Mouse (Mus musculus) limb, embryonic 14.5 days (tissue): Measurements from ENCODE around the gene Tmem132c. TPM values are rescaled to one million over a fixed set of nuclear protein-coding genes. Genes with fewer than 3 reads are reported as not detected.

ENCODE experiments used
- ATAC-seq: fragments of 200-750 bp; cut with Nextera tagmentation; 2 replicates; pipeline ENCODE4 v1.8.0; 2017; ENCODE audit warnings: low read depth, moderate number of reproducible peaks, moderate TSS enrichment; ENCODE audit not compliant: low FRiP score
- DNase-seq: peaks from one replicate; pipeline ENCODE4 v3.0.0-alpha.2; 2015; ENCODE audit warnings: low spot score
- H3K27ac ChIP-seq: fragments of 300-500 bp; sonication (generic); replicated peaks from 2 replicates; pipeline ENCODE4 v1.5.1; 2014; ENCODE audit warnings: low read depth, mild to moderate bottlenecking, low read length, moderate library complexity, mixed read lengths
- H3K27me3 ChIP-seq: fragments of 300-500 bp; sonication (generic); 2 replicates; pipeline ENCODE4 v1.6.1; 2014; ENCODE audit warnings: low read length, mixed read lengths; ENCODE audit not compliant: control insufficient read depth, insufficient read depth
- H3K36me3 ChIP-seq: fragments of 300-500 bp; sonication (generic); 2 replicates; pipeline ENCODE4 v1.6.1; 2014; ENCODE audit warnings: mild to moderate bottlenecking, low read length, moderate library complexity, mixed read lengths; ENCODE audit not compliant: control insufficient read depth, insufficient read depth
- H3K4me1 ChIP-seq: fragments of 300-500 bp; sonication (generic); 2 replicates; pipeline ENCODE4 v1.6.1; 2014; ENCODE audit warnings: antibody characterized with exemption, low read length, mixed read lengths; ENCODE audit not compliant: control insufficient read depth, insufficient read depth
- H3K4me2 ChIP-seq: fragments of 300-500 bp; sonication (generic); replicated peaks from 2 replicates; pipeline ENCODE4 v1.6.1; 2014; ENCODE audit warnings: low read depth, mild to moderate bottlenecking, low read length, moderate library complexity; ENCODE audit not compliant: severe bottlenecking
- H3K4me3 ChIP-seq: fragments of 300-500 bp; sonication (generic); replicated peaks from 2 replicates; pipeline ENCODE4 v1.5.1; 2014; ENCODE audit warnings: low read length
- H3K9ac ChIP-seq: fragments of 300-500 bp; sonication (generic); 2 replicates; pipeline ENCODE4 v1.6.1; 2014; ENCODE audit warnings: mild to moderate bottlenecking, low read depth, low read length, moderate library complexity; ENCODE audit not compliant: severe bottlenecking
- H3K9me3 ChIP-seq: fragments of 300-500 bp; sonication (generic); 2 replicates; pipeline ENCODE4 v1.6.1; 2016; ENCODE audit warnings: low read length; ENCODE audit not compliant: control insufficient read depth
- POLR2A ChIP-seq: fragments of 200-500 bp; IDR thresholded peaks from 2 replicates; pipeline ENCODE4 v1.8.0; 2012; ENCODE audit warnings: inconsistent platforms, mild to moderate bottlenecking, moderate library complexity, borderline replicate concordance; ENCODE audit not compliant: insufficient read depth, insufficient read length; ENCODE audit errors: extremely low read depth
- WGBS: fragments of 180-500 bp; shearing (Covaris S2); extraction: QIAGEN DNeasy Blood & Tissue Kit; methylation state at CpG from one replicate; pipeline ENCODE4 v1.1.7; 2014; 5-methylcytosine and 5-hydroxymethylcytosine counted together
- polyA plus RNA-seq, 2 experiments: library from polyadenylated mRNA; depleted of rRNA in 1 of 2; stranded (reverse) in 1 of 2; unstranded in 1 of 2; fragments of >200 nt; fragmentation: Nextera tagmentation in 1 of 2; extraction: Ambion mirVana in 1 of 2; gene quantifications; 2 replicates each; pipeline versions ENCODE4 v1.2.1 to v1.2.3; 2012 to 2014

Gene Tmem132c
- polyA plus RNA-seq, 2 experiments, result 27.2 to 33.2 TPM

- H3K9ac ChIP-seq, result no peak overlapping the region
- no peaks in the 10 kb centered on the region for H3K36me3 ChIP-seq
- DNase-seq (no peak), ATAC-seq (no peak)
- 41% methylated on average over 10 of the region's 10 CpGs for WGBS
- no peaks in the 10 kb centered on the region for H3K27me3 ChIP-seq
- no peak overlapping the region for H3K4me2 ChIP-seq
- no peak overlapping the region for H3K27ac ChIP-seq
- no peaks in the 10 kb centered on the region for H3K9me3 ChIP-seq
- H3K4me3 ChIP-seq, result no peak overlapping the region
- H3K4me1 ChIP-seq, result no peaks in the 10 kb centered on the region
- no peak for TF ChIP-seq POLR2A
Measured at GRCm38 (mm10) chr5:127429124-127429523, 187.5 kb downstream of the Tmem132c start.

GRCm38 (mm10) chr5:127431561-127431960 is 190.0 kb downstream of the Tmem132c start:
- ATAC-seq, result no peak
- no peak overlapping the region for H3K4me2 ChIP-seq
- H3K36me3 ChIP-seq, result no peaks in the 10 kb centered on the region
- H3K9ac ChIP-seq, result no peak overlapping the region
- H3K9me3 ChIP-seq, result no peaks in the 10 kb centered on the region
- 59% methylated on average over 9 of the region's 9 CpGs for WGBS
- no peak for DNase-seq
- H3K27me3 ChIP-seq, result no peaks in the 10 kb centered on the region
- no peaks in the 10 kb centered on the region for H3K4me1 ChIP-seq
- no peak overlapping the region for H3K4me3 ChIP-seq
- no peak for TF ChIP-seq POLR2A
- no peak overlapping the region for H3K27ac ChIP-seq

- no peak for TF ChIP-seq POLR2A
- Histone ChIP-seq H3K4me3 (no peak overlapping the region), H3K9me3 (no peaks in the 10 kb centered on the region), H3K4me2 (no peak overlapping the region), H3K27me3 (no peaks in the 10 kb centered on the region), H3K27ac (no peak overlapping the region), H3K4me1 (no peaks in the 10 kb centered on the region), H3K9ac (no peak overlapping the region), H3K36me3 (no peaks in the 10 kb centered on the region)
- ATAC-seq, result no peak
- DNase-seq, result no peak
- 94% methylated on average over 5 of the region's 5 CpGs for WGBS
Measured at GRCm38 (mm10) chr5:127436836-127437235, 195.2 kb downstream of the Tmem132c start.

GRCm38 (mm10) chr5:127438639-127439038 is 197.0 kb downstream of the Tmem132c start:
- WGBS, result 93% methylated on average over 4 of the region's 4 CpGs
- no peak for TF ChIP-seq POLR2A
- Histone ChIP-seq H3K27me3 (no peaks in the 10 kb centered on the region), H3K4me2 (no peak overlapping the region), H3K4me3 (no peak overlapping the region), H3K36me3 (no peaks in the 10 kb centered on the region), H3K27ac (no peak overlapping the region), H3K4me1 (no peaks in the 10 kb centered on the region), H3K9ac (no peak overlapping the region), H3K9me3 (no peaks in the 10 kb centered on the region)
- DNase-seq (no peak), ATAC-seq (no peak)

- Histone ChIP-seq H3K27ac (no peak overlapping the region), H3K9me3 (no peaks in the 10 kb centered on the region), H3K27me3 (no peaks in the 10 kb centered on the region), H3K4me3 (no peak overlapping the region), H3K4me2 (no peak overlapping the region), H3K36me3 (no peaks in the 10 kb centered on the region), H3K9ac (no peak overlapping the region), H3K4me1 (no peaks in the 10 kb centered on the region)
- 53% methylated on average over 10 of the region's 10 CpGs for WGBS
- DNase-seq (no peak), ATAC-seq (no peak)
- TF ChIP-seq POLR2A, result no peak
Measured at GRCm38 (mm10) chr5:127441963-127442362, 200.4 kb downstream of the Tmem132c start.

GRCm38 (mm10) chr5:127453580-127453979 is 212.0 kb downstream of the Tmem132c start:
- no peak overlapping the region for H3K4me2 ChIP-seq
- DNase-seq (peak; percentile 13), ATAC-seq (no peak)
- no peak for TF ChIP-seq POLR2A
- no peaks in the 10 kb centered on the region for H3K36me3 ChIP-seq
- H3K27ac ChIP-seq, result no peak overlapping the region
- no peak overlapping the region for H3K9ac ChIP-seq
- no peaks in the 10 kb centered on the region for H3K4me1 ChIP-seq
- H3K9me3 ChIP-seq, result no peaks in the 10 kb centered on the region
- no peak overlapping the region for H3K4me3 ChIP-seq
- 31% methylated on average over 4 of the region's 4 CpGs for WGBS
- H3K27me3 ChIP-seq, result no peaks in the 10 kb centered on the region
